Mouse (Mus musculus) bone marrow macrophage, adult 2 months (primary cell): Measurements from ENCODE around the gene Nobox.

Experiments
- CTCF ChIP-seq: IDR thresholded peaks from 2 replicates; pipeline ENCODE4 v1.5.1; 2012; ENCODE audit warnings: low read depth, mild to moderate bottlenecking, low read length, moderate library complexity
- POLR2A ChIP-seq: IDR thresholded peaks from 2 replicates; pipeline ENCODE4 v1.6.1; 2012; ENCODE audit warnings: mild to moderate bottlenecking, low read depth, low read length, borderline replicate concordance

- no peak for TF ChIP-seq CTCF
- no peak for TF ChIP-seq POLR2A
Measured at GRCm38 (mm10) chr6:43337491-43337961, 28.2 kb upstream of the Nobox start.
